Mouse (Mus musculus): ENCODE data around the gene Clec4b2. TPM values are rescaled to one million over a fixed set of nuclear protein-coding genes. Genes with fewer than 3 reads are reported as not detected.
"Not testable (repeated sequence)": the region's sequence is repeated elsewhere in the genome, so short reads cannot be mapped to it uniquely, and the experiment has no call there.

Clec4b2 gene
- total RNA-seq (2017) = 0.73 TPM in 1 of 2 replicates, not detected in the other

DNA sequence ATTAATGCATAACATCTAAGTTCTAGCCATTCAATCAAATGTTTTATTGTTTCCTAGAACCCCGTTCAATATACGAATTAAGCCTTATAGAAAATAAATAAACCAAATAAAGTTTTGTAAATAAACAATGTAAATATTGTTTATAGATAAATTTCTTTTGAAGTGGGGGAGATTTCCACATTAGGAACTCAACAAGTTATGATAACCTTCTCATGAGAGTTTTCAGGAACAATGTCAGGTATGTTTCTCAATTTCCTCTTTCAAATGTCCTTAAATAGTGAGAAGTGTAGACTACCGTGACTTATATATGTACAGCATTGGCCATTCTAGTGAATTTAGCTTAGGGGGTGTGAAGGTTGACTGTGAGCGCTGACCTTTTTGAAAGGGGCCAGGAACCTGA, at the start of gene Clec4b2:
Gene Clec4b2 (plus strand): TSS at position 301 of the 400 bp plus-strand sequence.
- ATAC-seq (replicated peaks; ENCODE audit: low read depth, poor library complexity, severe bottlenecking) = no peak

DNA sequence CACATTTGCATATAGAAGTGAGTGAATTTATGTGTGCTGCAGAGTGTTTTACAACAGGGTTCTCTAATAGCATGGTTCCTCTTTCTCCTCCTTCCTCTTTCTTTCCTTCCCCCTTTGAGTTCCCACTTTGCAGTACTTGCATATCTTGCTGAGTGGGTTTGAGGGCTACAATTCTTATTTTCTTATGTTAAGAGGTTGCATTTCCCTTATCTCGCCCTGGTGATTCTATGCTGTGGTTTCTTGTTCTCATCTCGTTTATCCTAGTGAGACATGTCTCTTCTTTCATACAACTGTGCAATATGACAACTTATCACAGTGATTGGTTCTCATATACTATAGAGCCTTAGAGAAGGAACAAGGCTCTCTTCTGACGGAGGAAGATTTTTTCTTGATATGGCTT, 49.5 kb upstream of the Clec4b2 start:
- peak; percentile 96 for ATAC-seq (replicated peaks; ENCODE audit: low read depth, poor library complexity, severe bottlenecking)

DNA sequence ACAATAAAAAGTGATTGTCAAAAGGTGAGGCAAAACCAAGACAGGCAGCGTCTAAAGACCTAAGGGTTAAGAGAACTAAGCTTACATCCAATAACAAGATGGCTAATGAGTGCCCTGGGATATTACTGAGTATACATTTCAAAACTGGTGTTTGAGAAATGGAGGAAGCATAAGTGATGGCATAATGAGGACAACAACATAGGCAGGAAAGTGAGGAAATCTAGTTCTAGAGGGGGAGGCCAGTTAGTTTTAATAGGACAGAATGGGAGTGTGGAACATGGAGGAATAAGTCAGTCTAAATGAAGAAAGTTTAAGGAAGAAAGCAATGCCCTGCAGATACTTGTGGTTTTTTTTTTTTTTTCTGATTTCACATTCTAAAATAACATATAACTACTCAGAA, 45.5 kb upstream of the Clec4b2 start:
- ATAC-seq (replicated peaks; ENCODE audit: low read depth, poor library complexity, severe bottlenecking) = no peak

- not testable (repeated sequence) for ATAC-seq (replicated peaks; ENCODE audit: low read depth, poor library complexity, severe bottlenecking)
Observed at GRCm38 (mm10) chr6:123137766-123138526, 34.7 kb upstream of the Clec4b2 start.

- no peak for ATAC-seq (replicated peaks; ENCODE audit: low read depth, poor library complexity, severe bottlenecking)
Observed at GRCm38 (mm10) chr6:123170106-123170505, 2.6 kb upstream of the Clec4b2 start.

GRCm38 (mm10) chr6:123171040-123171439, 1.7 kb upstream of the Clec4b2 start:
- 0 out of 2 replicates have a peak, but pooled peaks have one; percentile 32 for ATAC-seq (replicated peaks; ENCODE audit: low read depth, poor library complexity, severe bottlenecking)

DNA sequence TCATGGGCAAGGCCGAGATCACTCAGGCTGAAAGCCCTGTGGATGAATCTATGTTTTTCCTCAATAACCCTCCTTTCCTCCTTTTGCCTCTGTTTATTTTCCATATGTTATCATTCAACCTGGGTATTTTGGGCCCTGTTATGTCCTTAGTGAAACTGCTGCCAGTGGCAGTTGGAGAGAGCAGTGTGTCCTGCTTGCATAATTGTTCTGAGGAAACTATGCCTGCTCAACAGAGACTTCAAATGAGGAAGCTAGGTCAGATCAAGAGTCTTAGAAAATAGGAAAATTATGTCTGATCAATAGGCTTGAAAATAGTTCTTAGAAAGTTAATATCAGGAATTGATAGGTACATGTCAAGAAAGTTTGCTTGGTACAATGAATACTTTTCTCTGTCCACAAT, 2.9 kb downstream of the Clec4b2 start:
- peak; percentile 77 for ATAC-seq (replicated peaks; ENCODE audit: low read depth, poor library complexity, severe bottlenecking)

DNA sequence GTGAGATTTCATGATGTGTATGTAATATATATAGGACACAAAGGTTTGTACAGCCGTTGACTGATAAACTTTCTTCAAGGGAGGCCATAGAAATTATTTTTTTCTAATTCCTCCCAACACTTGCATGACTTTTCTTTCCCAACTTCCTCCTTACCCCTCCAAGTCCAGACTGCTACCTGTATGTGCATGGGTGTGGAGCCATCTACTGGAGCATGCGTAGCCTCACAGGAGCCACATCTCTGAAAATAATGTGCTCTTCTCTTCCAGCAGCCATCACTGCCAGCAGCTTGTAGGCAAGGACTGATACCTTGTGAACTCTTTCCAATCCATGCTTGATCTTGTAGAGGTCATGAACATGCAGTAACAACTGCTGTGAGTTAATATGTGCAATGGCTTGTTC, 12.2 kb downstream of the Clec4b2 start:
- ATAC-seq (replicated peaks; ENCODE audit: low read depth, poor library complexity, severe bottlenecking) = peak; percentile 99

GRCm38 (mm10) chr6:123207187-123208076, 34.7 kb downstream of the Clec4b2 start:
- peak; percentile 32; the same call in 1 of the 2 replicates for ATAC-seq (replicated peaks; ENCODE audit: low read depth, poor library complexity, severe bottlenecking)

DNA sequence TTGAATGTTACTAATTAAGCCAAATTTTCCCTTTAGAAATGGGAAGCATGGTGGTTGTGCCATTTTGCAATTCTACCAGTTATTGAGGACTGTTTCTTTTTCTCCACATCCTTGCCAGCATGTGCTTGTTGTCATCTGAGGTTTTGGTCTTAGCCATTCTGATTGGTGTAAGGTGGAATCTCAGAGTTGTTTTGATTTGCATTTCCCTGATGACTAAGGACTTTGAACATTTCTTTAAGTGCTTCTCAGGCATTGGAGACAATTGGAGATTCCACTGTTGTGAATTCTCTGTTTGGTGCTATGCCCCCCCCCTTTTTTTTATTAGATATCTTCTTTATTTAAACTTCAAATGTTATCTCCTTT, 35.4 kb downstream of the Clec4b2 start:
- ATAC-seq (replicated peaks; ENCODE audit: low read depth, poor library complexity, severe bottlenecking) = not testable (repeated sequence)

- no peak for ATAC-seq (replicated peaks; ENCODE audit: low read depth, poor library complexity, severe bottlenecking)
Observed at GRCm38 (mm10) chr6:123211726-123212125, 39.0 kb downstream of the Clec4b2 start.

DNA sequence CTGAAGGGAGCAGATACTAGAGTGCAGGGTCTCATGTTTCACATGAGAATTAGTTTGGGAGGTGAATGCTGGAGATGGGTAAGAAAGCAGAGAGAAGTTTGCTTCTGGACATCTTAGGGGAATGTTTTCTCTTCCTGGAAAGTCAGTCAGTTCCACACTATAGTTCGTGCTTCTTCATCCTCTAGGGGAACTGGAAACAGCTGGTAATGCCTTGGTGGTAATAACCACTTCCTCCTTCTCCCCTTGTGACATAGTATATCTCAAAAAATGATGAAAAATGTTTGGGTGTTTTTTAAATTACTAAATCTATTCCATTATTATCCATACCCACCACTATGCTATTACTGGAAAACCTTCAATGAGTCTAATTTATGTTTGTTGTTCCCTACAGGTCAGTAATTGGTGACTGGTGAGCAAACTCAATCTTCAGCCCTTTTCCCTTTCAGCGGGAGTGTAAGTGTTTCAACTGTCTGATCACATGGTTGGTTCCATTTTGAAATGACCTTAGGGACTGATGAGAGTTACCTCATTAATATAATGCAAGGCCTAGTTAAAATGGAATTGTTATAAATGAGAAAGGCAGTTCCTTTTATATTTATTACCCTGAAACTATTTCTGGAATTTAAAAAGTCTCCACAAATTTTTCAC, 55.0 kb downstream of the Clec4b2 start:
- peak; percentile 96 for ATAC-seq (replicated peaks; ENCODE audit: low read depth, poor library complexity, severe bottlenecking)

GRCm38 (mm10) chr6:123229644-123230043, 57.0 kb downstream of the Clec4b2 start, which contains the start of gene Clec4n:
TSS of gene Clec4n (plus strand) at chr6:123229843.
- ATAC-seq (replicated peaks; ENCODE audit: low read depth, poor library complexity, severe bottlenecking) = peak; percentile 30; the same call in 1 of the 2 replicates

DNA sequence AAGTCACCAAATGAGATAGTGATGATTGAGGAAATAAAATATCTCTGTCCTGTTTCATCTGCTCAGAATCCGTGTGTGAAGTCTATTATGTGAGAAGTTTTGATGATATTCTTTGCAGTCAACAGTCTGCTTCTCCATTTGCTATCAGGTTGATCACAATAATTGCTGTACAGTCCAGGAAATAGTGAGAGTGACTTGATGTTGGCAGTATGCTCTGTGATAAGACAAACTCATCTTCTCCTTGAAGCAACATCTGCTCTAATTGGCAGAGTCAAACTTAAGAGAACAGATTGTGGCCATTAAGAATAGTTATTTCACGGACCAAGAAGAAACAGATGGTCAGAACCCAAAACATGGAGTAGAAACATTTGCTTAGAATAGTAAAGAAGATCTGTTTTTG, 58.5 kb downstream of the Clec4b2 start:
- no peak for ATAC-seq (replicated peaks; ENCODE audit: low read depth, poor library complexity, severe bottlenecking)

DNA sequence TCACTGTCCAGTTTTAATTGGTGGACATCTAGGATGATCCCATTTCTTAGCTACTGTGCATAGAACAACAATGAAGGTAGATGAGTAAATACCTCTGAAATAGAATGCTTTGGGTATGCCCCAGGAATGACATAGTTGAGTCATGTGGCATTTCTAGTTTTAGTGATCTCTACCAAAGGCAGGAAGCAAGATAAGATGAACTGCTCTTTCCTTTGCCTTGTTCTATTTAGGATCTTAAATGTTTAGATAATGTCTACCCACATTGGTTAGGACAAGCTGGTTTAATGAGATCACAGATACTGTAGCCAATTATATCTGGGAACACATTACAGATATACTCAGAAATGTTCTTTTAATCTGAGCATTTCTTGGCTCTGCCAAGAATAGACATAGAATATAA, 64.9 kb downstream of the Clec4b2 start:
- no peak for ATAC-seq (replicated peaks; ENCODE audit: low read depth, poor library complexity, severe bottlenecking)

- peak; percentile 60; the same call in 1 of the 2 replicates for ATAC-seq (replicated peaks; ENCODE audit: low read depth, poor library complexity, severe bottlenecking)
Observed at GRCm38 (mm10) chr6:123244201-123244600, 71.5 kb downstream of the Clec4b2 start.

DNA sequence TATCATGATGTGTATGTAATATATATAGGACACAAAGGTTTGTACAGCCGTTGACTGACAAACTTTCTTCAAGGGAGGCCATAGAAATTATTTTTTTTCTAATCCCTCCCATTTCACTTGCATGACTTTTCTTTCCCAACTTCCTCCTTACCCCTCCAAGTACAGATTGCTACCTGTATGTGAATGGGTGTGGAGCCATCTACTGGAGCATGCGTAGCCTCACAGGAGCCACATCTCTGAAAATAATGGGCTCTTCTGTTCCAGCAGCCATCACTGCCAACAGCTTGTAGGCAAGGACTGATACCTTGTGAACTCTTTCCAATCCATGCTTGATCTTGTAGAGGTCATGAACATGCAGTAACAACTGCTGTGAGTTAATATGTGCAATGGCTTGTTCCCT, 76.2 kb downstream of the Clec4b2 start:
- peak; percentile 67 for ATAC-seq (replicated peaks; ENCODE audit: low read depth, poor library complexity, severe bottlenecking)

DNA sequence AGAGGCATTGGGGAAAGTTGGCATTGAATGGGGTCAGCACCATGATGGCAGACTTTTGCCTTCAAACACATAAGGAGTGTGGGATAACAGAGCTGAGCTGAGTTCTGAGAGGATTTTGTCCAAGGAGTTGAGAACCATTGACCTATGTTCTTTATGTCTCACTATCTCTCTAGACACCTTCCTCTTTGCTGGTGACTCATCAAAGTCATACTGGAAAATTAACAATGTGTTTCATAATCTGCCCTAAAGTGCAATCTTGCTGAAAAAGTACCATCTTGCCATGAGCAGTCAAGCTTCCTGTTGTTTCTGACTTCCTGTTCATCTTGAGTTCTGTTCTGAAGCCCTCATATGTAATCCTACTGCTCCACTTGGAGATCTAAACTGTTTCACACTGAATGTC, 80.0 kb downstream of the Clec4b2 start:
- peak; percentile 95 for ATAC-seq (replicated peaks; ENCODE audit: low read depth, poor library complexity, severe bottlenecking)
